Mouse (Mus musculus) olfactory bulb, adult 2 months (tissue): ENCODE data around the gene Kcnj6.

Source experiments
- CTCF ChIP-seq: fragments of 200-500 bp; IDR thresholded peaks from 2 replicates; pipeline ENCODE4 v1.5.1; 2012; ENCODE audit warnings: low read depth, mild to moderate bottlenecking, low read length, moderate library complexity; ENCODE audit not compliant: insufficient read depth
- POLR2A ChIP-seq: fragments of 200-500 bp; IDR thresholded peaks from 2 replicates; pipeline ENCODE4 v1.6.1; 2012; ENCODE audit warnings: mild to moderate bottlenecking, low read depth, low read length, moderate library complexity; ENCODE audit not compliant: insufficient read depth

DNA sequence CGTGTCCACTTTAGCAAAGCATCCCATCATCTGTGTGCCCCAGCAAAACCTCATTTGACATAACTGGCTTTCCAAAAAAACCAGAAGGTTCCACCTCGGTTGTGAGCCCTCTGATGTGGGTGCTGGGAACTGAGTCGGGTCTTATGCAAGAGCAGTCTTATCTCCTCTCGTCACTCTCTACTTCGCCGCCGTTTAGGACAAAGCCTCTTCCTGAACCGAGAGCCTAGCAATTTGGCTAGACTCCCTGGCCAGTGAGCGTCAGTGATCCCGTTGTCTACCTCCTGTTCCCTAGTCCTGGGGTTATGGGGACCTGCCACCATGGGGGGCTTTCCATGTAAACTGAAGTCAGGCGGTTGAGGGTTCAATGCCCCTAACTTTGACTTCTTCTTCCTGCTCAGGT is 280.4 kb downstream of the Kcnj6 start:
- TF ChIP-seq CTCF (no peak), POLR2A (no peak)
